In genomic region chr10:44292205-44292604, GRCm38 (mm10) we compare ENCODE assay signal across 7 mouse cellular contexts.
DNase-seq lines count a peak whose midpoint lies in the region.

No protein-coding gene starts in this region.

- peak; percentile 51 for DNase-seq in kidney, adult 9 months
- DNase-seq in kidney, adult 18-20 months, result no peak
- peak; percentile 59 for DNase-seq in 3T3-L1 (ENCODE audit: low read depth, low spot score)
- DNase-seq in B cell, adult 2 months, result peak; percentile 46 to 60
- DNase-seq in embryo, embryonic 10.5 days (ENCODE audit: low spot score), result peak; percentile 69
- DNase-seq in lung, postnatal 25 days (ENCODE audit: low spot score), result peak; percentile 50
- DNase-seq in spleen, adult 12 weeks (ENCODE audit: low spot score), result no peak

Comparison
In these comparisons a context has a peak if more than half of its experiments do, and no peak if none do; other contexts are left out.
1. DNase-seq: peak in kidney, adult 9 months (single experiment), 3T3-L1 (single experiment), B cell, adult 2 months (2 of 2), embryo, embryonic 10.5 days (single experiment) and lung, postnatal 25 days (single experiment); none in kidney, adult 18-20 months (single experiment) and spleen, adult 12 weeks (single experiment).